Mouse (Mus musculus): ENCODE measurements around the gene Irf2bp1. TPM values are rescaled to one million over a fixed set of nuclear protein-coding genes. Genes with fewer than 3 reads are reported as not detected.

Irf2bp1 gene
- total and polyA plus RNA-seq, 3 experiments: 36.8 to 78.3 (median 44.3) TPM

DNA sequence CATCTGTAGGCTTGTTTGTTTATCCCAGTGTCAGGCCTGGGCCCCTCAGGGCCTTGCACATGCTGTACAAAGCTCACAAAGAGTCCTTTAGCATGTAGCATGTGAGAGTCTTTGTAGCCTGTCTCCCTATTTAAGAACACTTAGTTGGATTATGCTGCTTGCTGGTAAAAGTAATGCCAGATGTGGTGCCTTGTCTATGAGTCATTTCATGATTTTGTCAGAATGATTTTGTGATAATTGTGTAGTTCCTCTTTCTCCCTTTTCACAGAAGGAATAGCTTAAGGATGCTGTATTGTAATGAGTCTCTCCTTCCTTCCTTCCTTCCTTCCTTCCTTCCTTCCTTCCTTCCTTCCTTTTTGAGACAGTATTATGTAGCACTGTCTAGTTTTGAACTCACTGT, 24.2 kb downstream of the Irf2bp1 start:
- no peak for DNase-seq

DNA sequence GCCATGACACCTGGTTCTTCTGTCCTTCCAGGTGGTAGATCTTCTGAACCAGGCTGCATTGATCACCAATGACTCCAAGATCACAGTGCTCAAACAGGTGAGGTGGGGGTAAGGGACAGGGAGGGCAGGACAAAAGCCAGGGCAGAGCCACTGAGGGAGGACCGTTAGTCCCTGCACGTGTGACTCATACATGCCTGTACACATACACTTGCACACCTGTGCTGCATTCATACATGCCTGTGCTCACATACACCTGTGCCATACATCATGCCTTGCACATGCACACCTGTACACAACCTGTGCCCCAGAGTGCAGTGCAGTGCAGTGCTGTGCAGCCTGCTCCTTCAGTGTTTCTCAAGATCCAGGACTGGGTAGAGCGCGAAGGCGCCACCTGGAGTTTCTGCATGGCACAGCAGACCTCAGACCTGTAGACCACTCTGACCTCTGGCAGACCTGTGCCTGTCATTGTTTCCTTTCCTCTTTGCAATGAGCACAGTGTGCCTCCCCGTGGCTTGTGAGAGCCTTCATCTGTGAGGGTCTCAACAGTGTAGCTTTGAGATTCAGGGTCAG, 25.3 kb downstream of the Irf2bp1 start:
- DNase-seq: peak; percentile 64

DNA sequence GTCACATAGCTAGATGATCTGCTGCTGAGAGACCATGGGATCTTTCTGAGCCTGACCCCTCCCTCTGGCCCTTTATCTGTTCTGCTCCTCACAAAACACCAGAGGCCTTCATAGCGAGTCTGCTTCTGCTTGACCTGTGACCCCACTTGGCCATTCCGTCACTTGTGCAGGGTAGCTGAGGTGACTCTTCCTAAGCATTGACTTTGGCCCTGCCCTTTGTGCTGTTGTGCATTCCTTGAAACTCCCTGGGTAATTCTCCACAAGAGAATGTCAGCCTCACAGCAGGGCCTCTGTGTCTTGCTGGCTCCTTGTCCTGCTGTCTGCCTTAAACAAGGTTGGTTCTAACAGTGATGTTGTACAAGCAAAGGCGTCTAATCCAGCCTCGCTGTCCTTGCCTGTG, 27.8 kb downstream of the Irf2bp1 start:
- no peak for DNase-seq

DNA sequence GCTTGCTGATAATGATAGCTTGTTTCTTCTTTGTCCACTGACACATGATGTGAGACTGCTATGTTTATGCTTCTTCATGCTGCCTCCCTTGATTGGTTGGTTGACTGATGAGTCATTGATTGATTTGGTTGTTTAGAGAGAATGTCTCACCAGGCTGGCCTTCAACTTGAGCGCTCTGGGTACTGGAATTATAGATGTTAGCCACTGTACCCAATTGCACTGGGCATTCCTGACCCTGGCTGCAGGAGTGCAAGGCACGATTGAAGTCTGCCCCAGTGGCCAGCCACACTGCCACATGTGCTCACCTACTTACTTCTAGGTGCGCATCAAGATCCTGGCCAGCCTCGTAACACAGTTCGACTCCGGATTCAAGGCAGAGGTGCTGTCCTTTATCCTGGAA, 40.8 kb downstream of the Irf2bp1 start:
- peak; percentile 68 for DNase-seq

DNA sequence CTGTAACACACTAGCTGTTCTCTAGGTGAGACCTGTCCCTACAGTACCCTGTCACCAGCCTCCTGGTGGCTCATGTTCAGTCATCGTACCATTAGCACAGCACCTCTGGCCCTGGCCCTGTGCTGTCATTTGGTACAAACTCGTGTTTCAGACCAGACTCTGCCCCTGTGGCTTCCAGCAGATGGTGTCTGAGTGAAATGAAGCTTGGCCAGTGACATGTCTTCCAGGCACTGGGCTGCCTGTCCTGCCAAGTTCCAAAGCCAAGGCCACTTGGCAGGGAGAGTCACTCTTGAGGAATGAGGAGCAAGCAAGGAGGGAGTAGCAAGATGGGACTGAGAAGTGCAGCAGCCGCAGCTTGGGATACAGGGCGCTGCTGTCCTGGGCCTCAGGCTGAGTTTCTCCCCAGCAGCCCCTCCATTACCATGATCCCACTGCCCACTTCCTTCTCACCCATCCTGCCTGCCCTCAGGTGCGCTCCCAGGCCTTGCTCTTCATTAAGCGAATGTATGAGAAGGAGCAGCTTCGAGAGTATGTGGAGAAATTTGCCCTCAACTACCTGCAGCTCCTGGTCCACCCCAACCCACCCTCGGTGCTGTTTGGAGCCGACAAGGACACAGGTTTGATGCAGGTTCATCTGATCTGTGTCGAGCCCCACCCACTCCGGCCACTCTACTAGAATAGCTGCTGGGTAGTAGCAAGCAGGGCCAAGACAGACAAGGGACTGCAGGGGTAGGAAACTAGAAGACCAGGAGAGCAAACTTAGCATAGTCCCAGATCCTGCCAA, 42.6 kb downstream of the Irf2bp1 start:
- DNase-seq: peak; percentile 89

DNA sequence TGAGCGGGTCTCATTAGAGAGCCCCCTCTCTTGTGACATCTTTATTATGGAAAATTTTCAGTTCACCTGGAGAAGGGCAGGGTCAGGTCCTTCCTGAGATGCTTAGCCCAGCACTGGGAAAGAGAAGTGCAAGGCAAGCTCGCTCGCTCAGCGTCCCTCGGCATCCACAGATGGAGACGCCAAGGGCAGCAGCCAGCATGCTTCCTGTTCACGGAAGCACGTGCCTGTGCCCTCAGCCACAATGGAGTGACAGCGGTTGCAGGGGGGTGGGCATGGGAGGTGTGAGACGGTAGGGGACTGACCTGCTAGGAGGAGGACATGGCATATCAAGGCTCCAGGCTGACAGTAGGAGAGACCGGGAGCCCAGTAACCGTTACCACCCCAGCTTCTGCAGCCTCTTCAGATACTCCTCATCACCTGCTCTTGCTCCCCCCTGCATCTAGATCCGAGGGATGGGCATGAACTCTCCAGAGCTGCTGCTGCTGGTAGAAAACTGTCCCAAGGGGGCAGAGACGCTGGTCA, 44.2 kb downstream of the Irf2bp1 start:
- no peak for DNase-seq

DNA sequence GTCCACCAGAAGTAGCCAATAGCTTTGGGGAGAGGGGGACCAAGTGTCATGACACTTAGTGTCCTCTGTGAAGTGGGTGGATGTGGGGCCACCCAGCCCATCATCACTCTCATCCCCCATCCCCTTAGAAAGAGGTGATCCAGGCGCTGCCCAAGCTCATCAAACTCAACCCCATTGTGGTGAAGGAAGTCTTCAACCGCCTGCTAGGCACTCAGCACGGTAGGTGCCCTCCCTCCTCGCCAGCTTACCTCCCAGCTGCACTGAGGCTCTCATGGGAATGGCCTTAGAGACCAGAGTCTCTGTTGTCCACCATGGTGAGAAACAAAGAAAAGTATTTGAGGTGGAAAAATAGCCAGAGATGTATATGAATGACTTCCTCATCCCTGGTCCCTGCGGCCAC, 45.4 kb downstream of the Irf2bp1 start:
- no peak for DNase-seq

DNA sequence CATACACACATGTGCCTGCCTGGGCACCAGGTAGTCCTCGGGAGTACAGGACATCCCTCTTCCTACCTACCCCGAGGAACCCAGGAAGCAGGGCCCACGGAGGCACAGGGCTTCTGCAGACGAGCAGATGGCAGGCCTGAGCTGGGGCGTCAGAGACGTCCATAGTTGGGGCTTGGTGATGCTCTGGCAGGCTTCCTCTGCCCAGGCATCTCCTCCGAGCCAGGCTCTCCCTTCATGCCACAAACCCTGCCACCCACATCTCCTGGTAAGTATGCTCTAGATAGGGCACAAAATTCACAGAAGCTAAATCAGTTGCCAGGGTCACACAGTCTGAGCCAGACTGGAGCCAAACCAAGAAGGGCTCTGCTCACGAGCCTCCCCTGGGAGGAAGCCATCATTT, 46.3 kb downstream of the Irf2bp1 start:
- no peak for DNase-seq

DNA sequence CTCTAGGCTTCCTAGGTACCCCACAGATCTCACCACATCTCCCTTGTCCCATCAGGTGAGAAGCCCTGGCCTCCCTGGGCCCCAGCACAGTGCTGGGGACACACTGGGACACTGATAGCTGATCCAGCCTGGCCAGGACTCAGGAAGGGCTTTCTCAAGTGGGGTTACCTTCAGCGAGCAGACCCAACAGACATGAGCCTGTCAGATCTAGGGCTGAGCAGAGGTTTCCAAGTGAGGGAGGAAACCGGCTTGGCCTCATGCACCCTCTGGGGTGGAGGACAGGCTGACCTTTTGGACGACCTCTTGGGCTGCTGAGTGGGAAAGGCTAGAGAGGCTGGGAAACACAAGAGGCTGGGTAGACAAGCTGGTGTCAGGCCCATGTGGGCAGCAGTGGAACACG, 47.3 kb downstream of the Irf2bp1 start:
- DNase-seq: no peak

DNA sequence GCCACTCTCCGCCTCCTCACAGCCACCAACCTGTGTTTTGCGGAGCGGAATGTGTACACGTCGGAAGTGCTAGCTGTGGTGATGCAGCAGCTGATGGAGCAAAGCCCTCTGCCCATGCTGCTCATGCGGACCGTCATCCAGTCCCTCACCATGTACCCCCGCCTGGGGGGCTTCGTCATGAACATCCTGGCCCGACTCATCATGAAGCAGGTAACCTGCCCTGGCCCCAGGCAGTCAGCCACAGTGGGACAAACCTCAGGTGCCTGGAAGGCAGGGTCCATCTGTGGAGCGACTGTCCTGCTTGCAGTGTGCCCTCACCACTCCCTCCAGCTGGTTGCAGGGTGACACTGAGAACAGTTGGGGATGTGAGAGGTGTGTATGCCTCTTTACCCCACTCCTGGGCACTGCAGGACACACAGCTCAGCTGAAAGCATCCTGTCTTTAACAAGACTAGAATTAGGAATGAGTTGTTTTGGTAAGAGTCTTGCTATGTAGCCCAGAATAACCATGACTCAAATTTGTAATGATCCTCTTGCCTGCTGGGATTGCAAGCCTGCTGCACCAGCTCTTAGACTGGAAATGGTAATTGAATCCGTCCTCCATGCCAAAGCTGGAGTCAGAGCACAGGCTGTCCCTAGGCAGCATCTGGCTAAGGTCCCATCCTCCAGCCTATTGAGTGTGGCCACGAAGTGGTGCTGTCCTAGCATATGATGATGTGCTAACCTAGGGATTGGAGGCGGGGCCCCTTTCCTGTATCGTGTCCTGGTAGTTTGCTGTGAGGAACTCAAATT, 48.7 kb downstream of the Irf2bp1 start:
- no peak for DNase-seq

DNA sequence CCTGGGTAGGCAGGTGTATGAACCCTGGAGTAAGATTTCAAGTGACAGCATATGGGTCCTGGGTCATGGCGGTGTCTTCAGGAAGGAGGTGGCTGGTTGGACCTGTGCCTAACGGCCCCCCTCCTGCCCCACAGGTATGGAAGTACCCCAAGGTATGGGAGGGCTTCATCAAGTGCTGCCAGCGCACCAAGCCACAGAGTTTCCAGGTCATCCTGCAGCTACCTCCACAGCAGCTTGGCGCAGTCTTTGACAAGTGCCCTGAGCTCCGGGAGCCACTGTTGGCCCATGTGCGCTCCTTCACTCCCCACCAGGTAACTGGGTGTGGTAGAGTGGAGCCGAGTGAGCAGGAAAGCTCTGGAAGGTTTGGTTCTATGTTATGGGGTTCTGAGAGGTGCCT, 49.3 kb downstream of the Irf2bp1 start:
- no peak for DNase-seq

DNA sequence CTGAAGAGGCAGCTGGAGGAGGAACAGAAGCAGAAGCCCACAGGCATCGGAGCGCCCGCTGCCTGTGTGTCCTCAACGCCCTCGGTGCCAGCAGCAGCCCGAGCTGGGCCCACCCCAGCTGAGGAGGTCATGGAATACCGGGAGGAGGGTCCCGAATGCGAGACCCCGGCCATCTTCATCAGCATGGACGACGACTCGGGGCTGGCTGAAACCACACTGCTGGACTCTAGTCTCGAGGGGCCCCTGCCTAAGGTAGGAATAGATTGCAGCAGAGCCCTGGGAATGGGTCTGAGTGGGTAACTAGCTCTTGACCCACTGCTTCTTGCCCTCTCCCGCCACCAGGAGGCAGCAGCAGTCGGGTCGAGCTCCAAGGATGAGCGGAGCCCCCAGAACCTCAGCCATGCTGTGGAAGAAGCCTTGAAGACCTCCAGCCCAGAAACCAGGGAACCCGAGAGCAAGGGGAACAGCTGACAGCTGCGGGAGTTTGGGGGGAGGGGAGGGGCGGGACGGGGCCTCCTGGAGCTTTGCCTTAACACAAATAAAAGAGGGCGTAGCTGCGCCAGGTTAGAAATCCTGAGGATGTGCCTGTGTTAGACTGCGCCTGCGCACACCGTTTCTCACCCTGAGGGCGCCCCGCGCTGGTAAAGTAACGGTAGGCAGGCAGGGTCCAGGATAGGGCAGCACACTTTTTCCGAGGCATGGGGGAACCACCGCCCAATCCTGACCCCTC, 50.4 kb downstream of the Irf2bp1 start, which contains the start of gene Rsph6a:
Gene Rsph6a, plus strand, starts transcription at position 644 of the 730 bp plus-strand sequence.
- peak; percentile 18 for DNase-seq

DNA sequence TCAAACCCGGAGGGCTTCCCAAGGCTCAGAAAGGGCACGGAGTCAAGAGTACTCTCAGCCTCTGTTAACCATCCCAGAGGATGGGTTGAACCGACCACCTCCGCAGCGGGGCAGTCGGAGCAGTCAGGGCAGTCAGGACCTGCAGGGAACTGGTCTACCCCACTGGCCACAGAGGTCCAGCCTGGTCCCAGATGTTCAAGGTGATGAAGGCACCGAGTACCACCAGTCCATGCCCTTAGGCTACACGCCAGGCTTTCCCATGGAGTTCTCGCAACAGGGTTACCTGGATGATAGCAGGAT, 50.9 kb downstream of the Irf2bp1 start:
- no peak for DNase-seq

DNA sequence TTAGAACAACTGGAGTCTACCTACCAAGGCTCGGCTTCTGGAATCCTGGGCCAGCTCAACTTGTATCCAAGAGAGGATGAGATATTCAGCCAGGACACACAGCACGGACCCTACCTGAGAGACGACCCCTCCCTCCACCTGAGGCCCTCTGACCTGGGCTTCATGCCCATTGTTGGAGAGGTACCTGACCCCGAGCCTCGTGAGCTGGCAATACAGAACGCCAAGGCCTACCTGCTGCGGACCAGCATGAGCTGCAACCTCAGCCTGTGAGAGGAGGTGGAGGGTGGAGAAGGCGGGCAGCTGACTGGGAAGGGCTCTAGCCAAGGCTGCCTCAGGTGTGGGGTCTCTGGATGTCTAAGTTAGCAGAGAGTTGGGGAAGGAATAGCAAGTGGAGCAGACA, 51.3 kb downstream of the Irf2bp1 start:
- DNase-seq: no peak

Other genes starting within 250 kb of the Irf2bp1 start
- gene Psg19, start 205.5 kb upstream of the Irf2bp1 start, total RNA-seq (2021): not detected
- gene Psg19, start 205.5 kb upstream of the Irf2bp1 start, polyA plus RNA-seq (2012; rRNA removed): not detected in 2 replicates
- not detected for gene Psg17, start 182.4 kb upstream of the Irf2bp1 start, total RNA-seq (2021)
- gene Psg17, start 182.4 kb upstream of the Irf2bp1 start, polyA plus RNA-seq (2012; rRNA removed): not detected in 2 replicates
- gene Mill2, start 164.1 kb upstream of the Irf2bp1 start, total RNA-seq (2021): 1 to 10 TPM; 7.0 to 7.5 TPM
- gene Mill2, start 164.1 kb upstream of the Irf2bp1 start, polyA plus RNA-seq (2012; rRNA removed): 4.6 and 4.9 TPM in 2 replicates
- 1 to 10 TPM; 1.2 TPM for gene Pglyrp1, start 132.7 kb upstream of the Irf2bp1 start, total RNA-seq (2021)
- gene Pglyrp1, start 132.7 kb upstream of the Irf2bp1 start, polyA plus RNA-seq (2012; rRNA removed): 3.6 and 5.2 TPM in 2 replicates
- 10 to 100 TPM in 1 of 2 experiments, 1 to 10 TPM in 1; 10.0 to 10.1 TPM for gene Ccdc61, start 93.6 kb upstream of the Irf2bp1 start, total RNA-seq (2021)
- 28.5 and 30.2 TPM in 2 replicates for gene Ccdc61, start 93.6 kb upstream of the Irf2bp1 start, polyA plus RNA-seq (2012; rRNA removed)
- 1 to 10 TPM; 3.5 to 4.6 TPM for gene Nova2, start 78.2 kb upstream of the Irf2bp1 start, total RNA-seq (2021)
- 1.7 and 1.9 TPM in 2 replicates for gene Nova2, start 78.2 kb upstream of the Irf2bp1 start, polyA plus RNA-seq (2012; rRNA removed)
- not detected for gene Nanos2, start 16.6 kb upstream of the Irf2bp1 start, total RNA-seq (2021)
- gene Nanos2, start 16.6 kb upstream of the Irf2bp1 start, polyA plus RNA-seq (2012; rRNA removed): not detected in 2 replicates
- 10 to 100 TPM in 1 of 2 experiments, 1 to 10 TPM in 1; 8.9 to 16.8 TPM for gene Mypop, start 12.8 kb upstream of the Irf2bp1 start, total RNA-seq (2021)
- gene Mypop, start 12.8 kb upstream of the Irf2bp1 start, polyA plus RNA-seq (2012; rRNA removed): 36.5 and 39.8 TPM in 2 replicates
- gene Foxa3, start 19.5 kb downstream of the Irf2bp1 start, total RNA-seq (2021): not detected
- 0.08 and 0.24 TPM in 2 replicates for gene Foxa3, start 19.5 kb downstream of the Irf2bp1 start, polyA plus RNA-seq (2012; rRNA removed)
- 100 to 1,000 TPM in 1 of 2 experiments, 10 to 100 TPM in 1; 94.4 to 103 TPM for gene Sympk, start 20.3 kb downstream of the Irf2bp1 start, total RNA-seq (2021)
- gene Sympk, start 20.3 kb downstream of the Irf2bp1 start, polyA plus RNA-seq (2012; rRNA removed): 123 and 159 TPM in 2 replicates
- gene Rsph6a, start 50.6 kb downstream of the Irf2bp1 start, total RNA-seq (2021): not detected
- gene Rsph6a, start 50.6 kb downstream of the Irf2bp1 start, polyA plus RNA-seq (2012; rRNA removed): not detected in 2 replicates
- gene Dmwd, start 72.2 kb downstream of the Irf2bp1 start, total RNA-seq (2021): 10 to 100 TPM; 44.2 to 58.5 TPM
- 144 and 152 TPM in 2 replicates for gene Dmwd, start 72.2 kb downstream of the Irf2bp1 start, polyA plus RNA-seq (2012; rRNA removed)
- 100 to 1,000 TPM; 130 to 142 TPM for gene Dmpk, start 79.8 kb downstream of the Irf2bp1 start, total RNA-seq (2021)
- gene Dmpk, start 79.8 kb downstream of the Irf2bp1 start, polyA plus RNA-seq (2012; rRNA removed): 743 and 836 TPM in 2 replicates
- 10 to 100 TPM; 12.6 to 16.1 TPM for gene Six5, start 90.5 kb downstream of the Irf2bp1 start, total RNA-seq (2021)
- 77.3 and 86.0 TPM in 2 replicates for gene Six5, start 90.5 kb downstream of the Irf2bp1 start, polyA plus RNA-seq (2012; rRNA removed)
- gene Gm4969, start 114.3 kb downstream of the Irf2bp1 start, total RNA-seq (2021): not detected
- 0.04 TPM in 1 of 2 replicates, not detected in the other for gene Gm4969, start 114.3 kb downstream of the Irf2bp1 start, polyA plus RNA-seq (2012; rRNA removed)
- 10 to 100 TPM; 11.9 to 12.8 TPM for gene Fbxo46, start 115.8 kb downstream of the Irf2bp1 start, total RNA-seq (2021)
- gene Fbxo46, start 115.8 kb downstream of the Irf2bp1 start, polyA plus RNA-seq (2012; rRNA removed): 12.8 and 13.5 TPM in 2 replicates
- 10 to 100 TPM; 14.0 to 21.2 TPM for gene Qpctl, start 145.2 kb downstream of the Irf2bp1 start, total RNA-seq (2021)
- gene Qpctl, start 145.2 kb downstream of the Irf2bp1 start, polyA plus RNA-seq (2012; rRNA removed): 24.6 and 26.3 TPM in 2 replicates
- 10 to 100 TPM; 78.3 to 93.6 TPM for gene Snrpd2, start 145.7 kb downstream of the Irf2bp1 start, total RNA-seq (2021)
- 5.3 and 7.9 TPM in 2 replicates for gene Snrpd2, start 145.7 kb downstream of the Irf2bp1 start, polyA plus RNA-seq (2012; rRNA removed)
- gene Gipr, start 162.1 kb downstream of the Irf2bp1 start, total RNA-seq (2021): under 1 TPM; 0.41 to 0.58 TPM
- 1.6 and 2.6 TPM in 2 replicates for gene Gipr, start 162.1 kb downstream of the Irf2bp1 start, polyA plus RNA-seq (2012; rRNA removed)
- gene Eml2, start 172.4 kb downstream of the Irf2bp1 start, total RNA-seq (2021): 10 to 100 TPM; 34.7 to 69.4 TPM
- 58.2 and 59.7 TPM in 2 replicates for gene Eml2, start 172.4 kb downstream of the Irf2bp1 start, polyA plus RNA-seq (2012; rRNA removed)
- 10 to 100 TPM in 1 of 2 experiments, 1 to 10 TPM in 1; 6.4 to 11.8 TPM for gene Gpr4, start 208.5 kb downstream of the Irf2bp1 start, total RNA-seq (2021)
- 20.4 and 23.8 TPM in 2 replicates for gene Gpr4, start 208.5 kb downstream of the Irf2bp1 start, polyA plus RNA-seq (2012; rRNA removed)
- 10 to 100 TPM; 31.2 to 43.5 TPM for gene Opa3, start 224.3 kb downstream of the Irf2bp1 start, total RNA-seq (2021)
- 30.2 and 32.3 TPM in 2 replicates for gene Opa3, start 224.3 kb downstream of the Irf2bp1 start, polyA plus RNA-seq (2012; rRNA removed)